Mouse (Mus musculus): ENCODE measurements around the gene Gm3453. TPM values are rescaled to one million over a fixed set of nuclear protein-coding genes. Genes with fewer than 3 reads are reported as not detected.

Gm3453 gene
- total RNA-seq (2023): not detected

GRCm38 (mm10) chr14:5979037-5979436, at the start of gene Gm3453:
Gene Gm3453 (minus strand): TSS chr14:5979137.

DNA sequence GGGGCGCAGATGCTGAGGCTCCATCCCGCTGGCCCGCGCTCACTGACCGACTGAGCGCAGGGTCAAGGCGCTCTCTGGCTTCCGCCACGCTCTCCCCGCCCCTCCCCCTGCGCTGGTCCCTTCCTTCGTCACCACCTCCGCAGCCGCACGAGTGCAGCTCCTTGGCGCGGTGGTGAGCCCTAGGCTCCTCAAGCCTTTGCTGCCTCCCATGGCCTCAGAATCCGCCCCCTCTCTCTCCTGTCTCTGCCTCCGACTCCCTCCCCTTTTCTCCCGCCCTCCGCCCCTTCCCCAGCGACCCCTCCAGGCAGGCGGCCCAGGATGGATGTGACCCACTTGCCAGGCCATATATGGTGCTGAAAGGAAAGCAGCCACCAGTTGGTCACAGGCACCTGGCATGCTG, 17.3 kb downstream of the Gm3453 start, which contains the start of gene Gm3248:
TSS of gene Gm3248 (minus strand) at position 111 of the 400 bp plus-strand sequence.

Other genes with a start within 250 kb of the Gm3453 start
- not detected for gene Gm3373, start 237.6 kb downstream of the Gm3453 start, total RNA-seq (2023)
- gene Gm3383, start 171.2 kb downstream of the Gm3453 start, total RNA-seq (2023): 1.3 TPM
- gene Gm3424, start 148.8 kb downstream of the Gm3453 start, total RNA-seq (2023): not detected
- not detected for gene Gm8237, start 98.8 kb downstream of the Gm3453 start, total RNA-seq (2023)
- not detected for gene Gm3248, start 17.4 kb downstream of the Gm3453 start, total RNA-seq (2023)
- gene Gm6337, start 79.1 kb upstream of the Gm3453 start, total RNA-seq (2023): not detected
- gene Gm8206, start 114.8 kb upstream of the Gm3453 start, total RNA-seq (2023): not detected
- gene Gm3468, start 129.5 kb upstream of the Gm3453 start, total RNA-seq (2023): not detected
- gene Gm3476, start 146.7 kb upstream of the Gm3453 start, total RNA-seq (2023): not detected
- gene Gm21560, start 240.2 kb upstream of the Gm3453 start, total RNA-seq (2023): not detected

Measured in CD4-positive naive resting alpha-beta T cell, adult 57 days (primary cell).